ENCODE assay signal across 9 mouse cellular contexts in the genomic region with DNA sequence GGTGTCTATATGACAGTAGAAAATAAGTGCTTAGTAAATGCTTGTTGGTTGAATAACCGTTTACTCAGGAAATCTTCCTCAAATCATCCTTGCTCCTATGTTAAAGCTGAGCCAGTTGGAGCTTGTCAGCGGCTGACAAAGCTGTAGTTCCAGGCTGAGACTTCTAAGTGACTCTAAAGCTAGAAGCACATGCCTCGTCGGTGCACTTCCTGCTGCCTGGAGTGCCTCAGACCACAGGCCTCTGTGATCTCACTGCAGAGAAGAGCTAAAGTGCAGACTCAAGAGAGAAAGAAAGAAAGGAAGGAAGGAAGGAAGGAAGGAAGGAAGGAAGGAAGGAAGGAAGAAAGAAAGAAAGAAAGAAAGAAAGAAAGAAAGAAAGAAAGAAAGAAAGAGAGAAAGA.
"Had no signal": no experiment of that assay in that cellular context is flagged by ENCODE, and none has a peak within 500 bp of the region (broad histone marks: within the 10 kb centered on the region; RNA-seq: fewer than 3 reads in every experiment).

No protein-coding gene starts in this region.

- DNase-seq: kidney, adult 8-10 months; kidney, postnatal 25 days; left cerebral cortex, postnatal 4 days; lung, adult 2 months; lung, postnatal 36 days; midbrain, embryonic 14.5 days; retina, postnatal 1 day; right cerebral cortex, postnatal 4 days; spleen, adult 18-20 months had no signal
